Mouse (Mus musculus): ENCODE results near the gene Ddx11.
"Not testable (repeated sequence)": the region's sequence is repeated elsewhere in the genome, so short reads cannot be mapped to it uniquely, and the experiment has no call there.

DNA sequence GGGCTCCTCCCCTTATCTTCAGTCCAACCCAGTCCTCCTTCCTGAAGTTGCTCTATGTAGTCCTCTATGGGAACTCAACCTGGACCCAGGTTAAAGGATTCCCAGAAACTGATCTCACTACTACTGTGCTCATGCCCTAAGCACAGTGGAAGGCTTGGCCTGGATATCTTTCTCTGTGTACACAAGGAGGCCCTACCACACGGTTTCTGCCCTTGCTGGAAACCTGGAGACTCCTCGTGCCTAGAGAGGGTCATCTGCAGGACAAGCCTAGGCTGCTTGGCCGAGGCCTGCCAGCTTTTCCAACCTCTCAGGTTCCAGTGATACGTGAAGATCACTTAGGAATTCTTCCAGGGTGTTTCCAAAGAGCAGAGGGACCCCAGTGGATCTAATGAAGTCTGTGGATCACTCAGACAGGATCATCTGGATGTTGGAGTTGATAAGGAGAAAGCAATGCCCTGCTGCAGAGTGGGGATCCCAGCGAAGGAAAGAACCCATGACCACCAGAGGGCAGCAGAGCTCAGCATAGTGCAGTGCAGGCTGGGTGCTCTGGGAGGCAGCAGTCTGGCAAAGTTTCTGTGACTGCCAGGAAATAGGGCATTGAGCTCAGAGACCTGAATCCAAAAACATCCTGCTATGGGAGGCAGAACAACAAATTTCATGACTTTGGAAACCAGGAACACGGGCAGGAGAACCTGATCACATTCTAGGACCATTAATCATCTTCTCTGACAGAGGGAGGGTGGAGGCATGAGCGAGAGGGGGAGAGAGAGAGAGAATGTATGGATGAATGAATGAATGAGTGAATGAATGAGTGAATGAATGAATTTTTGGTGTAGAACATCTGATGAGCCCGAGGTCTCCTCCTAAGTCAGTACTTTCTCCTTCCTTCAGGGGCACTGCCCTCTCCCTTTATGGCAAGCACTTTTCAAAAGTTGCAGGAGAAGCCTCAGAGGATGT is 29.7 kb downstream of the Ddx11 start:
- TF ChIP-seq CTCF (IDR thresholded peaks at IDR 0.05; ENCODE audit: control insufficient read depth, insufficient read depth, insufficient read length); MYOD1 (IDR thresholded peaks at IDR 0.05; ENCODE audit: control insufficient read depth, insufficient read length, low read depth); USF1 (IDR thresholded peaks at IDR 0.05; ENCODE audit: low read depth); MAX (IDR thresholded peaks at IDR 0.05): not testable (repeated sequence)
